Mouse (Mus musculus) myocyte (in vitro differentiated cells): Measurements from ENCODE around the gene Olfr328.
"Not testable (repeated sequence)": the region's sequence is repeated elsewhere in the genome, so short reads cannot be mapped to it uniquely, and the experiment has no call there.

Experiments used
- CEBPB ChIP-seq: IDR thresholded peaks from 2 replicates; pipeline ENCODE4 v1.6.1; 2011; ENCODE audit warnings: mild to moderate bottlenecking, moderate library complexity; ENCODE audit not compliant: poor library complexity, insufficient read depth, severe bottlenecking
- E2F4 ChIP-seq: IDR thresholded peaks from one replicate; pipeline ENCODE4 v1.6.1; 2011; ENCODE audit warnings: mild to moderate bottlenecking, control low read depth, moderate library complexity; ENCODE audit not compliant: insufficient read depth

DNA sequence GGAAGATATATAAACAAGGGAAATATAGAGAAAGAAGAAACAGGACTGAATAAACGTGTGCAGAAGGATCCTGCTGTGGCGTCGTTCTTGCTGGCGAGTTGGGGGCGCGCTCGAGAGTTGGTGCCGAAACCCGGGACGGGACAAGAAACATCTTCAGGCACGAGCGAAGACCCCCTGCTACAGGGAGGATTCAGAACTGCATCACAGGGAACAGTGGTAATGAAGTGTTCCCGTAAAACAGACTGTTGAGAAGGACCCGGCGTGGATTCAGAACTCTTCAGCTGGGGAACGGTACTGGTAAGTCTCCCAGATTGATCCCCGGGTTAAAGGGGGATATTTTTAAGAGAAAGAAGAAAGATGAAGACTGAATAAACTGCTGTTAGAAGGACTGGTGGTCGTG, 36.5 kb downstream of the Olfr328 start:
- not testable (repeated sequence) for TF ChIP-seq CEBPB, E2F4
